Mouse (Mus musculus): ENCODE results near the gene Tmem156. TPM values are rescaled to one million over a fixed set of nuclear protein-coding genes. Genes with fewer than 3 reads are reported as not detected.

Gene Tmem156
- total and polyA plus RNA-seq, 3 experiments, result 7.3 to 16.6 (median 15.8) TPM

DNA sequence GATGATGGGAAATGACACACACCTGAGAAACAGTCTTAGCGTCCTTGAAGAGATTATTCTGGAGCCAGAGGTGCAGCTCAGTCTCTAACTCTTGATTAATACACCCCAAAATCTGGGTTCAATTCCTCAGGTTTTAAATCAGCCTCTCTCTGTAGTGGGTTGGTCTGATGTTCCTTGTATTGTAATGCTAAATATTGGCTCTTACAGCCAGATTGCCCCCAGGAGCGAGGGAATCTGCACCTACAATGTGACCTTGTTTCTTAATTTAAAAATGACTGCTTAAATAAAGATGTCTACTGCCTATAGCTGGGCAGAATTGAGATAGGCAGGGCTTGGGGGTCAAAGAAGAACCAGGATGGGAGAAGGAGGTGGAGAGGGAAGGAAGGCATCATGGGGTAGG lies 32.1 kb downstream of the Tmem156 start:
- H3K36me3 ChIP-seq (replicated peaks in 1 of 2; ENCODE audit: control insufficient read depth in 1 of 2, insufficient read depth in 1 of 2, low read length in 1 of 2), result peaks cover 6 to 26% of the 10 kb centered on the region in 2 experiments
- in situ Hi-C loops (cut with MboI; ENCODE audit: low pct_ligation_motif_present, low pct_unique_long_range_greater_than_20kb, low sequenced_read_pairs), result no loop called here

DNA sequence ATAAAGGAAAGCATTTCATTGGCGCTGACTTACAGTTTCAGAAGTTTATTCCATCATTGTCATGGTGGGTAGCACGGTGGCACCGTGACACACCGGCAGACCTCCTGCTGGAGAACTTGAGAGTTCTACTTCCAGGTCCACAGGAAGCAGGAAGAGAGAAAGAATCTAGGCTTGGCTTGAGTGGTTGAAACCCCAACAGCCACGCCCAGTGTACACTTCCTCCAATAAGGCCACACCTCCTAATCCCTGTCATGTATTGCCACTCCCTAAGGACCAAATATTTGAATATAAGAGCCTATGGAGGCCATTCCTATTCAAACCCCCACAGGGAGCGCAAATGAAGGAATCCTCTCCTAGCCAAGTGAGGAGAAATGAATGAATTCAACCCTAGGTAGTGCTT lies 34.3 kb downstream of the Tmem156 start:
- Histone ChIP-seq H3K9me3 (replicated peaks; ENCODE audit: low read length) (peaks cover 2% of the 10 kb centered on the region), H3K27ac (ENCODE audit: insufficient read depth, low read depth) (no peak overlapping the region), H3K4me3 (replicated peaks in 1 of 3; ENCODE audit: low read depth in 2 of 3, low read length in 2 of 3, poor library complexity in 1 of 3) (no peak overlapping the region), H3K27me3 (replicated peaks) (no peaks in the 10 kb centered on the region), H3K4me1 (ENCODE audit: control insufficient read depth in 1 of 2, insufficient read depth in 2 of 2) (0 out of 4 replicates have a peak, but pooled peaks cover 0 to 4% of the 10 kb centered on the region in 2 experiments), H3K79me2 (replicated peaks; ENCODE audit: control insufficient read depth, extremely low read depth, insufficient read depth, poor library complexity, severe bottlenecking) (no peaks in the 10 kb centered on the region), H3K4me2 (ENCODE audit: insufficient read depth, low read depth, poor library complexity, severe bottlenecking) (no peak overlapping the region), H3K9ac (ENCODE audit: insufficient read depth, low read depth) (no peak overlapping the region), H3K36me3 (replicated peaks in 1 of 2; ENCODE audit: control insufficient read depth in 1 of 2, insufficient read depth in 1 of 2, low read length in 1 of 2) (peaks cover 0 to 5% of the 10 kb centered on the region in 2 experiments)
- dilution Hi-C loops (cut with MboI; ENCODE audit: extremely low pct_ligation_motif_present, extremely low pct_unique_long_range_greater_than_20kb, low sequenced_read_pairs), result no loop called here
- in situ Hi-C loops (cut with MboI; ENCODE audit: low pct_ligation_motif_present, low pct_unique_long_range_greater_than_20kb, low sequenced_read_pairs), result no loop called here
- TF ChIP-seq IRF4 (IDR thresholded peaks at IDR 0.05; ENCODE audit: low read depth, low read length), result no peak
- TF ChIP-seq PAX5 (IDR thresholded peaks at IDR 0.05; ENCODE audit: low read length), result no peak
- no peak for TF ChIP-seq TBP (conservative IDR thresholded peaks at IDR 0.05; ENCODE audit: low read depth, low read length)
- no peak for TF ChIP-seq E2F4 (IDR thresholded peaks at IDR 0.05; ENCODE audit: insufficient replicate concordance, low read depth, low read length)
- no peak for TF ChIP-seq EP300 (IDR thresholded peaks at IDR 0.05; ENCODE audit: low read length)
- no peak for TF ChIP-seq CTCF (conservative IDR thresholded peaks at IDR 0.05 in 1 of 2, IDR thresholded peaks at IDR 0.05 in 1 of 2; ENCODE audit: low read depth in 2 of 2, low read length in 2 of 2)
- no peak for TF ChIP-seq MEF2A (IDR thresholded peaks at IDR 0.05; ENCODE audit: borderline replicate concordance, low read depth, low read length)
- DNase-seq (ENCODE audit: extremely low read depth), result no peak

More for the DNA sequence above, 32.1 kb downstream of the Tmem156 start:
- Histone ChIP-seq H3K79me2 (replicated peaks; ENCODE audit: control insufficient read depth, extremely low read depth, insufficient read depth, poor library complexity, severe bottlenecking) (no peaks in the 10 kb centered on the region), H3K27ac (ENCODE audit: insufficient read depth, low read depth) (no peak overlapping the region), H3K4me2 (ENCODE audit: insufficient read depth, low read depth, poor library complexity, severe bottlenecking) (no peak overlapping the region), H3K9ac (ENCODE audit: insufficient read depth, low read depth) (no peak overlapping the region), H3K27me3 (replicated peaks) (no peaks in the 10 kb centered on the region), H3K4me3 (replicated peaks in 1 of 3; ENCODE audit: low read depth in 2 of 3, low read length in 2 of 3, poor library complexity in 1 of 3) (no peak overlapping the region), H3K4me1 (ENCODE audit: control insufficient read depth in 1 of 2, insufficient read depth in 2 of 2) (no peaks in the 10 kb centered on the region), H3K9me3 (replicated peaks; ENCODE audit: low read length) (peaks cover 2% of the 10 kb centered on the region)
- TF ChIP-seq MAX (IDR thresholded peaks at IDR 0.05; ENCODE audit: low read length) (no peak), TCF12 (IDR thresholded peaks at IDR 0.05; ENCODE audit: low read depth, low read length) (no peak)
- dilution Hi-C loops (cut with MboI; ENCODE audit: extremely low pct_ligation_motif_present, extremely low pct_unique_long_range_greater_than_20kb, low sequenced_read_pairs), result no loop called here
- no peak for DNase-seq (ENCODE audit: extremely low read depth)

DNA sequence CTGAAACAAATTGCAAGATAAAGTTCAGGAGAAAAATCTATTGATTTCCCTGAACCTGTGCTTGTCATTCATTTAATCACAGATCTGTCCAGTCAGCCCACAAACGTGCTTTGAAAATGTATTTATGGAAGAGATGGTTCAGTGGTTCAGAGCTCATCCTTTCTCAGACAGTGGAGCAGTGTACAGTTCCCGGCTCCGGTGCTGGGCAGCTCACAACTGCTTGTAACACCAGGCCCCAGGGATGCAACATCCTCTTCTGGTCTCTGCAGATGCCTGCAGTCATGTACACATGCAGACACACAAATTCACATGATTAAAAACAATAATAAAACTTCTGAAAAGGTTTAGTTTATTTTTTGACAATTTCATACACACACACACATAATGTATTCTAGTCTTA lies 40.4 kb downstream of the Tmem156 start:
- dilution Hi-C loops (cut with MboI; ENCODE audit: extremely low pct_ligation_motif_present, extremely low pct_unique_long_range_greater_than_20kb, low sequenced_read_pairs) (no loop called here), in situ Hi-C loops (cut with MboI; ENCODE audit: low pct_ligation_motif_present, low pct_unique_long_range_greater_than_20kb, low sequenced_read_pairs) (no loop called here)
- Histone ChIP-seq H3K27ac (ENCODE audit: insufficient read depth, low read depth) (no peak overlapping the region), H3K9me3 (replicated peaks; ENCODE audit: low read length) (no peaks in the 10 kb centered on the region), H3K79me2 (replicated peaks; ENCODE audit: control insufficient read depth, extremely low read depth, insufficient read depth, poor library complexity, severe bottlenecking) (no peaks in the 10 kb centered on the region), H3K4me2 (ENCODE audit: insufficient read depth, low read depth, poor library complexity, severe bottlenecking) (no peak overlapping the region), H3K4me1 (ENCODE audit: control insufficient read depth in 1 of 2, insufficient read depth in 2 of 2) (0 out of 4 replicates have a peak, but pooled peaks cover 0 to 4% of the 10 kb centered on the region in 2 experiments), H3K9ac (ENCODE audit: insufficient read depth, low read depth) (no peak overlapping the region), H3K27me3 (replicated peaks) (no peaks in the 10 kb centered on the region), H3K36me3 (replicated peaks in 1 of 2; ENCODE audit: control insufficient read depth in 1 of 2, insufficient read depth in 1 of 2, low read length in 1 of 2) (no peaks in the 10 kb centered on the region), H3K4me3 (replicated peaks in 1 of 3; ENCODE audit: low read depth in 2 of 3, low read length in 2 of 3, poor library complexity in 1 of 3) (no peak overlapping the region)
- no peak for TF ChIP-seq GABPA (IDR thresholded peaks at IDR 0.05; ENCODE audit: insufficient replicate concordance, low read depth, low read length)
- no peak for TF ChIP-seq ZNF384 (IDR thresholded peaks at IDR 0.05; ENCODE audit: low read depth, low read length)
- TF ChIP-seq UBTF (IDR thresholded peaks at IDR 0.05; ENCODE audit: low read depth, low read length), result no peak
- DNase-seq (ENCODE audit: extremely low read depth), result no peak

Data from CH12.LX (cell line).